Mouse (Mus musculus) CH12.LX (cell line): ENCODE data around the gene Ncbp2. TPM values are rescaled to one million over a fixed set of nuclear protein-coding genes. Genes with fewer than 3 reads are reported as not detected.

Source experiments
- DNase-seq: peaks from one replicate; pipeline ENCODE4 v3.0.0-alpha.2; 2013; ENCODE audit errors: extremely low read depth
- H3K27ac ChIP-seq: 2 replicates; pipeline ENCODE4 v1.5.1; 2012; ENCODE audit warnings: low read depth, mild to moderate bottlenecking, control low read depth, moderate library complexity; ENCODE audit not compliant: insufficient read depth
- H3K27me3 ChIP-seq: replicated peaks from 2 replicates; pipeline ENCODE3; 2012; ENCODE audit warnings: inconsistent platforms
- H3K36me3 ChIP-seq, 2 experiments: replicated peaks in 1 of 2; 2 replicates each; pipeline versions ENCODE3 to v1.6.1; 2012; ENCODE audit warnings: inconsistent platforms in 1 of 2, low read length in 1 of 2, mild to moderate bottlenecking in 1 of 2, mixed read lengths in 1 of 2, moderate library complexity in 1 of 2; ENCODE audit not compliant: control insufficient read depth in 1 of 2, insufficient read depth in 1 of 2
- H3K4me1 ChIP-seq, 2 experiments: 2 replicates each; pipeline ENCODE4 v1.6.1; 2012; ENCODE audit warnings: inconsistent platforms in 1 of 2, moderate library complexity in 1 of 2; ENCODE audit not compliant: insufficient read depth in 2 of 2, control insufficient read depth in 1 of 2
- H3K4me2 ChIP-seq: 2 replicates; pipeline ENCODE4 v1.6.1; 2012; ENCODE audit warnings: low read depth, mild to moderate bottlenecking, control low read depth; ENCODE audit not compliant: poor library complexity, insufficient read depth, severe bottlenecking
- H3K4me3 ChIP-seq, 3 experiments: fragments of 150-350 bp in 1 of 3; sonication (generic) in 1 of 3; replicated peaks in 1 of 3; 2 replicates each; pipeline versions ENCODE3 to v1.5.1; 2011 to 2012; ENCODE audit warnings: low read depth in 2 of 3, low read length in 2 of 3, mild to moderate bottlenecking in 2 of 3, moderate library complexity in 2 of 3, control low read depth in 1 of 3, improper control_type of control experiment in 1 of 3, inconsistent platforms in 1 of 3, mixed read lengths in 1 of 3; ENCODE audit not compliant: poor library complexity in 1 of 3
- H3K79me2 ChIP-seq: replicated peaks from 2 replicates; pipeline ENCODE4 v1.6.1; 2012; ENCODE audit warnings: mild to moderate bottlenecking, moderate library complexity; ENCODE audit not compliant: control insufficient read depth, poor library complexity, insufficient read depth, severe bottlenecking; ENCODE audit errors: extremely low read depth
- H3K9ac ChIP-seq: 2 replicates; pipeline ENCODE4 v1.6.1; 2012; ENCODE audit warnings: low read depth, mild to moderate bottlenecking, control low read depth, moderate library complexity; ENCODE audit not compliant: insufficient read depth
- H3K9me3 ChIP-seq: replicated peaks from 2 replicates; pipeline ENCODE3; 2012; ENCODE audit warnings: low read length, inconsistent platforms, mixed read lengths
- BHLHE40 ChIP-seq: IDR thresholded peaks from 2 replicates; pipeline ENCODE4 v1.6.1; 2011; ENCODE audit warnings: mild to moderate bottlenecking, low read depth, low read length, improper control_type of control experiment
- CHD1 ChIP-seq: IDR thresholded peaks from 2 replicates; pipeline ENCODE4 v1.6.1; 2012; ENCODE audit warnings: low read depth, low read length, improper control_type of control experiment, inconsistent platforms
- CHD2 ChIP-seq: IDR thresholded peaks from 2 replicates; pipeline ENCODE4 v1.6.1; 2011; ENCODE audit warnings: low read length, improper control_type of control experiment
- CTCF ChIP-seq, 2 experiments: IDR thresholded peaks in 1 of 2; conservative IDR thresholded peaks in 1 of 2; 2 replicates each; pipeline ENCODE4 v1.5.1; 2011 to 2012; ENCODE audit warnings: low read depth in 2 of 2, low read length in 2 of 2, improper control_type of control experiment in 1 of 2, inconsistent platforms in 1 of 2, mild to moderate bottlenecking in 1 of 2, moderate library complexity in 1 of 2
- E2F4 ChIP-seq: IDR thresholded peaks from 2 replicates; pipeline ENCODE4 v1.6.1; 2011; ENCODE audit warnings: low read depth, low read length, improper control_type of control experiment; ENCODE audit not compliant: insufficient replicate concordance
- ELF1 ChIP-seq: IDR thresholded peaks from 2 replicates; pipeline ENCODE4 v1.6.1; 2014; ENCODE audit warnings: low read depth, mild to moderate bottlenecking, inconsistent platforms, low read length, improper control_type of control experiment
- EP300 ChIP-seq: IDR thresholded peaks from 2 replicates; pipeline ENCODE4 v1.6.1; 2011; ENCODE audit warnings: low read length, improper control_type of control experiment
- ETS1 ChIP-seq: conservative IDR thresholded peaks from 2 replicates; pipeline ENCODE4 v1.6.1; 2012; ENCODE audit warnings: low read depth, mild to moderate bottlenecking, inconsistent platforms, low read length, improper control_type of control experiment, moderate library complexity
- GABPA ChIP-seq: IDR thresholded peaks from 2 replicates; pipeline ENCODE4 v1.6.1; 2012; ENCODE audit warnings: low read depth, low read length, improper control_type of control experiment, inconsistent platforms; ENCODE audit not compliant: insufficient replicate concordance
- HCFC1 ChIP-seq: IDR thresholded peaks from 2 replicates; pipeline ENCODE4 v1.6.1; 2012; ENCODE audit warnings: low read depth, mild to moderate bottlenecking, inconsistent platforms, low read length, improper control_type of control experiment
- IRF4 ChIP-seq: IDR thresholded peaks from 2 replicates; pipeline ENCODE4 v1.6.1; 2014; ENCODE audit warnings: low read depth, mild to moderate bottlenecking, inconsistent platforms, low read length, improper control_type of control experiment
- JUN ChIP-seq: IDR thresholded peaks from 2 replicates; pipeline ENCODE4 v1.6.1; 2011; ENCODE audit warnings: low read depth, mild to moderate bottlenecking, low read length, improper control_type of control experiment, moderate library complexity; ENCODE audit not compliant: insufficient read depth
- JUND ChIP-seq: conservative IDR thresholded peaks from 2 replicates; pipeline ENCODE4 v1.6.1; 2011; ENCODE audit warnings: low read depth, low read length, improper control_type of control experiment
- KAT2A ChIP-seq: IDR thresholded peaks from 2 replicates; pipeline ENCODE4 v1.6.1; 2012; ENCODE audit warnings: low read length, improper control_type of control experiment, inconsistent platforms; ENCODE audit not compliant: insufficient replicate concordance
- MAFK ChIP-seq: IDR thresholded peaks from 2 replicates; pipeline ENCODE4 v1.6.1; 2011; ENCODE audit warnings: low read length, improper control_type of control experiment; ENCODE audit not compliant: insufficient replicate concordance
- MAX ChIP-seq: IDR thresholded peaks from 2 replicates; pipeline ENCODE4 v1.6.1; 2011; ENCODE audit warnings: low read length, improper control_type of control experiment
- MAZ ChIP-seq: IDR thresholded peaks from 2 replicates; pipeline ENCODE4 v1.6.1; 2012; ENCODE audit warnings: low read depth, mild to moderate bottlenecking, inconsistent platforms, low read length, improper control_type of control experiment, moderate library complexity
- MEF2A ChIP-seq: IDR thresholded peaks from 2 replicates; pipeline ENCODE4 v1.6.1; 2014; ENCODE audit warnings: low read depth, mild to moderate bottlenecking, inconsistent platforms, low read length, improper control_type of control experiment, borderline replicate concordance
- MXI1 ChIP-seq: IDR thresholded peaks from 2 replicates; pipeline ENCODE4 v1.6.1; 2011; ENCODE audit warnings: mild to moderate bottlenecking, low read depth, low read length, improper control_type of control experiment
- MYC ChIP-seq: IDR thresholded peaks from 2 replicates; pipeline ENCODE4 v1.6.1; 2011; ENCODE audit warnings: low read depth, mild to moderate bottlenecking, improper control_type of control experiment, low read length
- NELFE ChIP-seq: IDR thresholded peaks from 2 replicates; pipeline ENCODE4 v1.6.1; 2011; ENCODE audit warnings: low read depth, low read length, improper control_type of control experiment
- NRF1 ChIP-seq: IDR thresholded peaks from 2 replicates; pipeline ENCODE4 v1.6.1; 2014; ENCODE audit warnings: low read depth, mild to moderate bottlenecking, inconsistent platforms, low read length, improper control_type of control experiment, moderate library complexity
- PAX5 ChIP-seq: IDR thresholded peaks from 2 replicates; pipeline ENCODE4 v1.6.1; 2012; ENCODE audit warnings: low read length, inconsistent platforms, mixed read lengths
- POLR2A ChIP-seq: IDR thresholded peaks from 2 replicates; pipeline ENCODE4 v1.6.1; 2011; ENCODE audit warnings: low read depth, mild to moderate bottlenecking, improper control_type of control experiment, low read length
- POLR2AphosphoS2 ChIP-seq: IDR thresholded peaks from 2 replicates; pipeline ENCODE4 v1.6.1; 2011; ENCODE audit warnings: low read depth, low read length, improper control_type of control experiment
- RAD21 ChIP-seq: IDR thresholded peaks from 2 replicates; pipeline ENCODE4 v1.6.1; 2011; ENCODE audit warnings: low read depth, mild to moderate bottlenecking, low read length, improper control_type of control experiment, moderate library complexity
- RCOR1 ChIP-seq: conservative IDR thresholded peaks from 2 replicates; pipeline ENCODE4 v1.6.1; 2012; ENCODE audit warnings: low read depth, mild to moderate bottlenecking, inconsistent platforms, low read length, improper control_type of control experiment
- SIN3A ChIP-seq: IDR thresholded peaks from 2 replicates; pipeline ENCODE4 v1.6.1; 2012; ENCODE audit warnings: low read length, improper control_type of control experiment, inconsistent platforms
- SMC3 ChIP-seq: IDR thresholded peaks from 2 replicates; pipeline ENCODE4 v1.6.1; 2011; ENCODE audit warnings: low read depth, low read length, improper control_type of control experiment
- TBP ChIP-seq: conservative IDR thresholded peaks from 2 replicates; pipeline ENCODE4 v1.6.1; 2011; ENCODE audit warnings: low read depth, low read length, improper control_type of control experiment
- TCF12 ChIP-seq: IDR thresholded peaks from 2 replicates; pipeline ENCODE4 v1.6.1; 2014; ENCODE audit warnings: low read depth, mild to moderate bottlenecking, inconsistent platforms, low read length, improper control_type of control experiment
- UBTF ChIP-seq: IDR thresholded peaks from 2 replicates; pipeline ENCODE4 v1.6.1; 2012; ENCODE audit warnings: low read depth, mild to moderate bottlenecking, inconsistent platforms, low read length, improper control_type of control experiment, moderate library complexity
- USF1 ChIP-seq: IDR thresholded peaks from 2 replicates; pipeline ENCODE4 v1.6.1; 2014; ENCODE audit warnings: low read depth, mild to moderate bottlenecking, inconsistent platforms, low read length, improper control_type of control experiment
- USF2 ChIP-seq: conservative IDR thresholded peaks from 2 replicates; pipeline ENCODE4 v1.6.1; 2011; ENCODE audit warnings: low read depth, low read length, improper control_type of control experiment
- ZC3H11A ChIP-seq: IDR thresholded peaks from 2 replicates; pipeline ENCODE4 v1.6.1; 2012; ENCODE audit warnings: low read depth, mild to moderate bottlenecking, inconsistent platforms, low read length, improper control_type of control experiment
- ZKSCAN1 ChIP-seq: IDR thresholded peaks from 2 replicates; pipeline ENCODE4 v1.6.1; 2012; ENCODE audit warnings: low read depth, inconsistent platforms, low read length, improper control_type of control experiment, borderline replicate concordance
- ZMIZ1 ChIP-seq: IDR thresholded peaks from 2 replicates; pipeline ENCODE4 v1.6.1; 2012; ENCODE audit warnings: low read depth, mild to moderate bottlenecking, inconsistent platforms, low read length, improper control_type of control experiment
- ZNF384 ChIP-seq: IDR thresholded peaks from 2 replicates; pipeline ENCODE4 v1.6.1; 2012; ENCODE audit warnings: low read depth, low read length, improper control_type of control experiment, inconsistent platforms
- dilution Hi-C: fragments of 300-500 bp; cut with MboI; formaldehyde crosslinking; loops from 2 replicates; pipeline ENCODE4 v1.14.3; 2020; ENCODE audit warnings: low sequenced_read_pairs; ENCODE audit not compliant: extremely low pct_unique_long_range_greater_than_20kb, extremely low pct_ligation_motif_present
- in situ Hi-C: fragments of 300-500 bp; cut with MboI; formaldehyde crosslinking; loops from 3 replicates; pipeline ENCODE4 v1.14.3; 2019; ENCODE audit warnings: low sequenced_read_pairs, low pct_ligation_motif_present, low pct_unique_long_range_greater_than_20kb, mixed read lengths
- polyA plus RNA-seq: library from polyadenylated mRNA; unstranded; fragments of >175 nt; gene quantifications from 2 replicates; pipeline ENCODE4 v1.2.1, GENCODE M21; 2012; ENCODE audit warnings: low read depth; ENCODE audit not compliant: insufficient read length
- total RNA-seq, 2 experiments: library from RNA; depleted of rRNA; stranded (reverse); fragments of 300-350 nt in 1 of 2; fragments of >200 nt in 1 of 2; gene quantifications; 2 replicates each; pipeline ENCODE4 v1.2.3; 2012 to 2014

Ncbp2 gene
- total and polyA plus RNA-seq, 3 experiments, result 39.1 to 178 (median 85.9) TPM

GRCm38 (mm10) chr16:31926547-31927182, 21.6 kb upstream of the Ncbp2 start:
- H3K4me3 ChIP-seq, result peak overlapping the region; percentile 45 to 68 (median 66)
- H3K9me3 ChIP-seq, result peaks cover 33% of the 10 kb centered on the region
- H3K36me3 ChIP-seq, result peaks cover 9 to 35% of the 10 kb centered on the region in 2 experiments
- peak overlapping the region; percentile 41; the same call in 1 of the 2 replicates for H3K9ac ChIP-seq
- peak; percentile 97 for DNase-seq
- H3K27ac ChIP-seq, result peak overlapping the region; percentile 42; the same call in 1 of the 2 replicates
- H3K27me3 ChIP-seq, result no peaks in the 10 kb centered on the region
- dilution Hi-C loops, result no loop called here
- peaks cover 12 to 41% of the 10 kb centered on the region in 2 experiments for H3K4me1 ChIP-seq
- H3K4me2 ChIP-seq, result peak overlapping the region; percentile 73
- peaks cover 4% of the 10 kb centered on the region for H3K79me2 ChIP-seq
- in situ Hi-C loops, result loop anchor here (5.0 kb wide), 1 partner anchor 174 kb away; no protein-coding TSS in a partner anchor
- peak; percentile 86 for TF ChIP-seq CHD2
- TF ChIP-seq EP300, result peak; percentile 79
- TF ChIP-seq JUN, result no peak
- TF ChIP-seq MYC, result no peak
- no peak for TF ChIP-seq SMC3
- no peak for TF ChIP-seq NELFE
- no peak for TF ChIP-seq ZC3H11A
- no peak for TF ChIP-seq UBTF
- no peak for TF ChIP-seq JUND
- TF ChIP-seq ELF1, result peak; percentile 31
- peak; percentile 87 for TF ChIP-seq TCF12
- TF ChIP-seq TBP, result peak; percentile 77
- no peak for TF ChIP-seq CTCF (conservative IDR thresholded peaks at IDR 0.05 in 1 of 2, IDR thresholded peaks at IDR 0.05 in 1 of 2; ENCODE audit: low read depth in 2 of 2, low read length in 2 of 2)
- peak; percentile 80 for TF ChIP-seq USF2
- TF ChIP-seq BHLHE40, result peak; percentile 100
- TF ChIP-seq NRF1, result no peak
- TF ChIP-seq POLR2AphosphoS2, result no peak
- TF ChIP-seq GABPA, result no peak
- TF ChIP-seq ZKSCAN1, result no peak
- TF ChIP-seq PAX5, result no peak
- no peak for TF ChIP-seq KAT2A
- no peak; the same call in 1 of the 2 replicates for TF ChIP-seq MXI1
- 0 out of 2 replicates have a peak, but pooled peaks have one; percentile 79 for TF ChIP-seq RCOR1
- peak; percentile 81 for TF ChIP-seq IRF4
- TF ChIP-seq POLR2A, result peak; percentile 44; the same call in 1 of the 2 replicates
- TF ChIP-seq SIN3A, result no peak; the same call in 1 of the 2 replicates
- peak; percentile 84 for TF ChIP-seq MAX
- TF ChIP-seq RAD21, result no peak
- TF ChIP-seq ZMIZ1, result no peak
- TF ChIP-seq MAZ, result no peak
- TF ChIP-seq MEF2A, result peak; percentile 79
- TF ChIP-seq HCFC1, result no peak
- TF ChIP-seq USF1, result peak; percentile 82
- TF ChIP-seq CHD1, result no peak
- no peak for TF ChIP-seq E2F4
- peak; percentile 92 for TF ChIP-seq ZNF384
- peak; percentile 51; the same call in 1 of the 2 replicates for TF ChIP-seq MAFK
- peak; percentile 96 for TF ChIP-seq ETS1
- TF ChIP-seq, all 38 proteins: peak for 16
